Mouse (Mus musculus): ENCODE results near the gene 1700008O03Rik.

DNA sequence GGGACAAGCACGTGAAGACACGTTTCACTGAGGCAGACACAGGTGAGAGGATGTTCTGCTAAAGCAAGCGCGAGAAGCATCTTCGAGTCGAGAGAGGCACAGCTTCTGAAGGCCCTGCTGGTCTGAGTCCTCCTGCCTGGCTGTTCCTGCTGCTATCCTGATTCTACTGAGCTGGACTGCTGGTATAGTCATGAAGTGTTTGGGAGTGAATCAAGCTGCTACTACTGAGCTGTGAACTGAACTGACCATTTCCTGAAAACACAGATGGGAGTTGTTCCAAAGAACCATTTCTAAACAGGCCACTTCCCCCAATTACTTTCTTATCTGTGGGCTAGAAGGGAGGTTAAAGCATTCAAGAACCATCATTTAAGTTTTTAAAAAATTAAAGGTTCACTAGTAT lies 27.7 kb upstream of the 1700008O03Rik start:
- no peak for TF ChIP-seq CTCF (IDR thresholded peaks at IDR 0.05 in 2 of 3, conservative IDR thresholded peaks at IDR 0.05 in 1 of 3; ENCODE audit: control insufficient read depth in 1 of 3, insufficient read depth in 1 of 3, low read depth in 2 of 3, low read length in 3 of 3, poor library complexity in 1 of 3, severe bottlenecking in 1 of 3)
- no peak for TF ChIP-seq MAFK (IDR thresholded peaks at IDR 0.05; ENCODE audit: borderline replicate concordance, low read depth, low read length)
- TF ChIP-seq POLR2A (IDR thresholded peaks at IDR 0.05; ENCODE audit: control insufficient read depth in 1 of 2, insufficient read depth in 1 of 2, low read depth in 1 of 2, low read length in 2 of 2, poor library complexity in 1 of 2): no peak
- TF ChIP-seq NRF1 (IDR thresholded peaks at IDR 0.05; ENCODE audit: insufficient read depth, low read depth, low read length, poor library complexity, severe bottlenecking): no peak
- no peak for TF ChIP-seq CHD1 (IDR thresholded peaks at IDR 0.05; ENCODE audit: low read depth, low read length)
- TF ChIP-seq GABPA (IDR thresholded peaks at IDR 0.05; ENCODE audit: low read depth, low read length): no peak
- TF ChIP-seq USF2 (IDR thresholded peaks at IDR 0.05; ENCODE audit: borderline replicate concordance in 1 of 2, insufficient read depth in 1 of 2, low read depth in 1 of 2, low read length in 2 of 2): no peak
- TF ChIP-seq MAX (IDR thresholded peaks at IDR 0.05; ENCODE audit: low read length): no peak
- TF ChIP-seq TAL1 (IDR thresholded peaks at IDR 0.05; ENCODE audit: low read length): no peak
- no peak for TF ChIP-seq USF1 (IDR thresholded peaks at IDR 0.05; ENCODE audit: low read depth, low read length)
- TF ChIP-seq SMC3 (IDR thresholded peaks at IDR 0.05; ENCODE audit: low read depth, low read length): no peak
